Mouse (Mus musculus): ENCODE measurements around the gene Med29. TPM values are rescaled to one million over a fixed set of nuclear protein-coding genes. Genes with fewer than 3 reads are reported as not detected.

The Med29 gene
- polyA plus RNA-seq, 1 experiment from 2014 or later, result 54.5 TPM

DNA sequence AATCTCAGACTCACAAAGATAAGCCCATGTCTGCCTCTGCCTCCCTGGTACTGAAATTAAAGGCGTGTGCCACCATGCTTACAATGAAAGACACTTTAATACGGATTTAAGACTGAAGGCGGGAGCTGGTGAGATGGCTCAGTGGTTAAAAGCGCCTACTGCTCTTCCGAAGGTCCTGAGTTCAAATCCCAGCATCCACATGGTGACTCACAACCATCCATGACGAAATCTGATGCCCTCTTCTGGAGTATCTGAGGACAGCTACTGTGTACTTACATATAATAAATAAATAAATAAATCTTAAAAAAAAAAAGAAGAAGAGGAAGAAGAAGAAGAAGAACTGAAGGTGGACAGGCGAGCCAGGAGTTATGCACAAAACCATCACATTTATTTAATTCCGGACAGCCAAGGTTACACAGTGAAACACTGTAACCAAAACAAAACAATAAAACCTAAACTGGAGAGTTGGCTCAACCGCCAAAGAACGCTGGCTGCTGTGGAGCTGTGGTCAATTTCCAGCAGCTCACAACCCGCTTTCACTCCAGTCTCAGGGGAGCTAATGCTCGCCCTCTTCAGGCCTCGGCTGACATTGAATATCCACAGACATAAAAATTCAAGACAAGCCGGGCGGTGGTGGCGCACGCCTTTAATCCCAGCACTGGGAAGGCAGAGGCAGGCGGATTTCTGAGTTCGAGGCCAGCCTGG is 53.1 kb downstream of the Med29 start:
- ATAC-seq (ENCODE audit: low FRiP score, low TSS enrichment), result no peak

DNA sequence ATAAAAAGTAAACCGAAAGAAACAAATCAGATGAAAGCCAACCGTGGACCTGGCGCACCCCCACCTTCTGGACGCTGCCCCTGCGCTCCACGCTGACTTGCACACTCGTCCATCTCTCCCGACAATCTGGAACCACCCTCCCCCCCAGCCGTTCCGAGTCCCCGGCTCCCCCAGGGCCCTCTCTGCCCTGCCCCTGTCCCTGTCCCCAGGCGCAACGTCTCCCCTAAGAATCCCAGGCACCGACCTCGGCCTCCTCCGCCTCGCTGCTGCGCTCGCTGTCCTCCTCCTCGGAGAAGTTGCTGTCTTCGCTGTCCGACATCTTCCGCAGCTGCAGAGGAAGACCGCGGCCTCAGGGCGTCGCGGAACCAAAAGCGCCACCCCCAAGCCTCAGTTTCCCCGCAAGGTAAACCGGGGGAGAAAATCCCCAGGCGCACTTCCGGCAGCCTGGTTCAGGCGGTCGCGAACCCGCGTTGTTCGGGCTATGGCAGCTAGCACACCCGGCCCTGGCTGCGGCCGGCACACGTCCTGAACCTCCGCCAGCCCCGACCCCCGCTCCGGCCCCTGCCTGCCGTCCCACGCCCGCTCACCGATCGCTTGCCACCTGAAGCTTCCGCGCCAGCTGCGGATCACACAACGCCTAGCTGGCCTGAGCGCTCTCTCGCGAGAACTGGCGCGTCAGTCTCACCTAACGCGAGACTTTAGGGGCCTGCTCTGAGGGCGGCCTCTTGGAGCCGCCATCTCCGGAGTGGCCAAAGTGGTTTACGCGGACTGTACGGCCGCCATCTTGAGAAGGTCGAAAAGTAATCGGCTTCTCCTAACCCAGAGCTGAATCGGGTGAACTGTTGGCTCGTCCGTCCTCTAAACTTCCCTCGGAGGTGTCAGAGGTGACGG is 54.2 kb downstream of the Med29 start, which contains the start of gene Supt5:
Gene Supt5 (minus strand): TSS at position 639 of the 891 bp plus-strand sequence.
- Histone ChIP-seq H3K27me3 (ENCODE audit: control insufficient read depth, insufficient read depth, low read length) (no peaks in the 10 kb centered on the region), H3K4me1 (ENCODE audit: control insufficient read depth, insufficient read depth, low read length) (peaks cover 12% of the 10 kb centered on the region), H3K4me2 (replicated peaks; ENCODE audit: low read depth, low read length) (peak within 1 kb of the TSS; percentile 86), H3K4me3 (ENCODE audit: low read length) (peak within 1 kb of the TSS; percentile 77), H3K9ac (ENCODE audit: low read depth, low read length) (peak within 1 kb of the TSS; percentile 83), H3K36me3 (ENCODE audit: control insufficient read depth, insufficient read depth, low read length) (peaks cover 6% of the 10 kb centered on the region; the same call in 1 of the 2 replicates), H3K27ac (ENCODE audit: low read depth, low read length) (peak within 1 kb of the TSS; percentile 82), H3K9me3 (ENCODE audit: control insufficient read depth, low read length) (no peaks in the 10 kb centered on the region)
- under 1% methylated on average over 77 of the region's 77 CpGs for WGBS
- peak; percentile 98 for ATAC-seq (ENCODE audit: low FRiP score, low TSS enrichment)

More for the DNA sequence above, 53.1 kb downstream of the Med29 start:
- Histone ChIP-seq H3K4me3 (ENCODE audit: low read length) (peak overlapping the region; percentile 77), H3K4me1 (ENCODE audit: control insufficient read depth, insufficient read depth, low read length) (peaks cover 12% of the 10 kb centered on the region), H3K27me3 (ENCODE audit: control insufficient read depth, insufficient read depth, low read length) (no peaks in the 10 kb centered on the region), H3K27ac (ENCODE audit: low read depth, low read length) (peak overlapping the region; percentile 82), H3K36me3 (ENCODE audit: control insufficient read depth, insufficient read depth, low read length) (peaks cover 6% of the 10 kb centered on the region; the same call in 1 of the 2 replicates), H3K9me3 (ENCODE audit: control insufficient read depth, low read length) (no peaks in the 10 kb centered on the region), H3K4me2 (replicated peaks; ENCODE audit: low read depth, low read length) (peak overlapping the region; percentile 56), H3K9ac (ENCODE audit: low read depth, low read length) (peak overlapping the region; percentile 83)
- WGBS, result 76% methylated on average over 19 of the region's 19 CpGs

Other genes with a start within 250 kb of the Med29 start
- gene Fbl, start 223.0 kb downstream of the Med29 start, polyA plus RNA-seq (2014; fragmentation: Nextera tagmentation; extraction: Ambion mirVana), result 57.0 and 85.8 TPM in 2 replicates
- 19.4 and 19.8 TPM in 2 replicates for gene Dyrk1b, start 213.2 kb downstream of the Med29 start, polyA plus RNA-seq (2014; fragmentation: Nextera tagmentation; extraction: Ambion mirVana)
- 2.4 and 7.4 TPM in 2 replicates for gene Eid2, start 124.8 kb downstream of the Med29 start, polyA plus RNA-seq (2014; fragmentation: Nextera tagmentation; extraction: Ambion mirVana)
- gene Eid2b, start 115.0 kb downstream of the Med29 start, polyA plus RNA-seq (2014; fragmentation: Nextera tagmentation; extraction: Ambion mirVana), result 10.0 and 12.1 TPM in 2 replicates
- gene Selenov, start 101.5 kb downstream of the Med29 start, polyA plus RNA-seq (2014; fragmentation: Nextera tagmentation; extraction: Ambion mirVana), result 0.26 TPM in 1 of 2 replicates, not detected in the other
- gene Dll3, start 90.5 kb downstream of the Med29 start, polyA plus RNA-seq (2014; fragmentation: Nextera tagmentation; extraction: Ambion mirVana), result 0.51 and 0.93 TPM in 2 replicates
- gene Timm50, start 80.6 kb downstream of the Med29 start, polyA plus RNA-seq (2014; fragmentation: Nextera tagmentation; extraction: Ambion mirVana), result 165 and 191 TPM in 2 replicates
- gene Supt5, start 54.0 kb downstream of the Med29 start, polyA plus RNA-seq (2014; fragmentation: Nextera tagmentation; extraction: Ambion mirVana), result 46.6 and 84.5 TPM in 2 replicates
- 1,287 and 1,567 TPM in 2 replicates for gene Rps16, start 42.1 kb downstream of the Med29 start, polyA plus RNA-seq (2014; fragmentation: Nextera tagmentation; extraction: Ambion mirVana)
- 52.4 and 70.8 TPM in 2 replicates for gene Plekhg2, start 20.1 kb downstream of the Med29 start, polyA plus RNA-seq (2014; fragmentation: Nextera tagmentation; extraction: Ambion mirVana)
- gene Zfp36, start 12.5 kb downstream of the Med29 start, polyA plus RNA-seq (2014; fragmentation: Nextera tagmentation; extraction: Ambion mirVana), result 8.3 and 10.7 TPM in 2 replicates
- gene Paf1, start 243 bp upstream of the Med29 start, polyA plus RNA-seq (2014; fragmentation: Nextera tagmentation; extraction: Ambion mirVana), result 68.4 and 82.1 TPM in 2 replicates
- 11.8 and 17.9 TPM in 2 replicates for gene Gmfg, start 44.7 kb upstream of the Med29 start, polyA plus RNA-seq (2014; fragmentation: Nextera tagmentation; extraction: Ambion mirVana)
- 3.2 and 4.9 TPM in 2 replicates for gene Lrfn1, start 59.3 kb upstream of the Med29 start, polyA plus RNA-seq (2014; fragmentation: Nextera tagmentation; extraction: Ambion mirVana)
- gene Ifnl2, start 117.7 kb upstream of the Med29 start, polyA plus RNA-seq (2014; fragmentation: Nextera tagmentation; extraction: Ambion mirVana), result not detected in 2 replicates
- gene Ifnl3, start 130.1 kb upstream of the Med29 start, polyA plus RNA-seq (2014; fragmentation: Nextera tagmentation; extraction: Ambion mirVana), result not detected in 2 replicates
- gene Sycn, start 148.2 kb upstream of the Med29 start, polyA plus RNA-seq (2014; fragmentation: Nextera tagmentation; extraction: Ambion mirVana), result not detected in 2 replicates
- gene Nccrp1, start 154.5 kb upstream of the Med29 start, polyA plus RNA-seq (2014; fragmentation: Nextera tagmentation; extraction: Ambion mirVana), result not detected in 2 replicates
- gene Samd4b, start 205.4 kb upstream of the Med29 start, polyA plus RNA-seq (2014; fragmentation: Nextera tagmentation; extraction: Ambion mirVana), result 33.3 and 34.9 TPM in 2 replicates
- 48.3 and 60.7 TPM in 2 replicates for gene Pak4, start 205.5 kb upstream of the Med29 start, polyA plus RNA-seq (2014; fragmentation: Nextera tagmentation; extraction: Ambion mirVana)
- not detected in 2 replicates for gene Acp7, start 238.6 kb upstream of the Med29 start, polyA plus RNA-seq (2014; fragmentation: Nextera tagmentation; extraction: Ambion mirVana)

Data from kidney, embryonic 14.5 days (tissue).